In genomic region chrX:152745925-152746324, GRCm38 (mm10) we compare ENCODE assay signal across 25 mouse cellular contexts. TPM values are rescaled to one million over a fixed set of nuclear protein-coding genes. Genes with fewer than 3 reads are reported as not detected.
"Had no signal": no experiment of that assay in that cellular context is flagged by ENCODE, and none has a peak within 500 bp of the region (broad histone marks: within the 10 kb centered on the region; RNA-seq: fewer than 3 reads in every experiment).

No protein-coding gene starts in this region.

- H3K4me2 ChIP-seq: lung, embryonic 14.5 days; midbrain, embryonic 12.5 days; neural tube, embryonic 13.5 days; neural tube, embryonic 15.5 days had no signal

- H3K9ac ChIP-seq: lung, embryonic 14.5 days; midbrain, embryonic 12.5 days; neural tube, embryonic 13.5 days; neural tube, embryonic 15.5 days had no signal

- H3K27ac ChIP-seq: midbrain, embryonic 10.5 days; midbrain, embryonic 12.5 days; neural tube, embryonic 13.5 days; neural tube, embryonic 15.5 days had no signal

- H3K4me1 ChIP-seq: midbrain, embryonic 10.5 days; neural tube, embryonic 13.5 days; neural tube, embryonic 15.5 days had no signal

- ATAC-seq: midbrain, embryonic 16.5 days had no signal

- H3K36me3 ChIP-seq: midbrain, embryonic 10.5 days; midbrain, embryonic 12.5 days; neural tube, embryonic 13.5 days; neural tube, embryonic 15.5 days had no signal

- H3K4me3 ChIP-seq: midbrain, embryonic 10.5 days; midbrain, embryonic 12.5 days; myocyte; neural tube, embryonic 13.5 days; neural tube, embryonic 15.5 days had no signal

- H3K9me3 ChIP-seq: midbrain, embryonic 10.5 days; midbrain, embryonic 12.5 days; neural tube, embryonic 13.5 days; neural tube, embryonic 15.5 days had no signal

- DNase-seq: lung, adult 18-20 months; lung, embryonic 14.5 days; lung, postnatal 10 days; lung, postnatal 4 days; midbrain, embryonic 14.5 days; retina, postnatal 1 day; right cerebral cortex, adult 18-20 months; right cerebral cortex, postnatal 25 days; right cerebral cortex, postnatal 4 days; spleen, adult 18-20 months; thymus, adult 2 months; thymus, postnatal 25 days; thymus, postnatal 4 days had no signal

RNA-seq across cellular contexts. Expression of gene Shroom2, which starts 23.3 kb away (rescaled TPM):
- total RNA-seq: megakaryocyte-erythroid progenitor cell, adult 5-6 weeks had no signal

RNA-seq across cellular contexts. Expression of gene Gpr143, which starts 35.8 kb away (rescaled TPM):
- total RNA-seq: megakaryocyte, adult 5-6 weeks; megakaryocyte-erythroid progenitor cell, adult 5-6 weeks had no signal
- polyA plus RNA-seq: neural tube, embryonic 11.5 days; small intestine, adult 2 months; testis, adult 2 months; urinary bladder, adult 2 months had no signal
